ENCODE assay signal across 8 mouse cellular contexts in the genomic region with DNA sequence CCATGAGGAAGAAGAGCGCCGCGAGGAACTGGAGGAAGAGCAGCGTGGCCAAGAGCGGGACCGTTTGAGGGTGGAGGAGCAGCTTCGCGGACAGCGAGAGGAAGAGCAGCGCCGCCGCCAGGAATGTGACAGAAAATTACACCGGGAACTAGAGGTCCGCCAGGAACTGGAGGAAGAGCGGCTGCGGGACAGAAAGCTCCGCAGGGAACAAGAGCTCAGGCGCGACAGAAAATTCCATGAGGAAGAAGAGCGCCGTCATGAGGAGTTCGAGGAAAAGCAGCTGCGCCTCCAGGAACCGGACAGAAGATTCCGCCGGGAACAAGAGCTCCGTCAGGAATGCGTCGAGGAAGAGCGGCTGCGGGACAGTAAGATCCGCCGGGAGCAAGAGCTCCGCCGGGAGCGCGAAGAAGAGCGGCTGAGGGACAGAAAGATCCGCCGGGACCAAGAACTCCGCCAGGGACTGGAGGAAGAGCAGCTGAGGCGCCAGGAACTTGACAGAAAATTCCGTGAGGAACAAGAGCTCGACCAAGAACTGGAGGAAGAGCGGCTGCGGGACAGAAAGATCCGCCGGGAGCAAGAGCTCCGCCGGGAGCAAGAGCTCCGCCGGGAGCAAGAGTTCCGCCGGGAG. TPM values are rescaled to one million over a fixed set of nuclear protein-coding genes. Genes with fewer than 3 reads are reported as not detected.
DNase-seq lines count a peak whose midpoint lies in the region; ATAC-seq and TF ChIP-seq lines count a peak whose summit lies in the region.

No protein-coding gene starts in this region.

- peak overlapping the region; percentile 54 for H3K4me3 ChIP-seq in cerebellum, adult 2 months (replicated peaks; ENCODE audit: insufficient read depth, low read depth, low read length)
- peak overlapping the region; percentile 60 for H3K4me3 ChIP-seq in heart, embryonic 11.5 days (ENCODE audit: low read depth, low read length)
- peak overlapping the region; percentile 52 for H3K4me3 ChIP-seq in kidney, embryonic 15.5 days (replicated peaks)

- no peak overlapping the region for H3K27ac ChIP-seq in cerebellum, adult 2 months (ENCODE audit: insufficient read depth, low read length)
- no peak overlapping the region for H3K27ac ChIP-seq in heart, embryonic 11.5 days (ENCODE audit: low read depth, low read length)
- no peak overlapping the region for H3K27ac ChIP-seq in kidney, embryonic 15.5 days

- TF ChIP-seq CTCF in cerebellum, adult 2 months (IDR thresholded peaks at IDR 0.05; ENCODE audit: borderline replicate concordance, insufficient read depth, low read depth, low read length) = no peak

- DNase-seq in frontal cortex, postnatal 36 days (ENCODE audit: low spot score in 2 of 2) = peak; percentile 4 to 11
- peak; percentile 22 to 35 for DNase-seq in cerebellum, adult 2 months
- DNase-seq in lung, adult 18-20 months = peak; percentile 18 to 22
- DNase-seq in ovary, postnatal 10 days (ENCODE audit: low spot score) = peak; percentile 2
- no peak for DNase-seq in natural killer cell, adult 2 months (ENCODE audit: low spot score in 2 of 2)

- WGBS in cerebellum, adult 2 months = 1% methylated on average over 54 of the region's 54 CpGs
- WGBS in heart, embryonic 11.5 days (ENCODE audit: insufficient replicate concordance) = under 1% methylated on average over 54 of the region's 54 CpGs
- WGBS in kidney, embryonic 15.5 days = 1% methylated on average over 54 of the region's 54 CpGs

- H3K27me3 ChIP-seq in cerebellum, adult 2 months (ENCODE audit: control insufficient read depth, insufficient read depth, low read length) = peaks cover 4% of the 10 kb centered on the region; the same call in 1 of the 2 replicates
- H3K27me3 ChIP-seq in heart, embryonic 11.5 days (ENCODE audit: control insufficient read depth, insufficient read depth, low read length) = peaks cover 25% of the 10 kb centered on the region
- peaks cover 54% of the 10 kb centered on the region for H3K27me3 ChIP-seq in kidney, embryonic 15.5 days

- no peak for ATAC-seq in frontal cortex, adult (ENCODE audit: low TSS enrichment)
- ATAC-seq in heart, embryonic 11.5 days (replicated peaks; ENCODE audit: insufficient number of reproducible peaks, low FRiP score, low TSS enrichment) = no peak
- ATAC-seq in kidney, embryonic 15.5 days (replicated peaks; ENCODE audit: low FRiP score) = no peak

- peaks cover 3% of the 10 kb centered on the region; the same call in 1 of the 2 replicates for H3K4me1 ChIP-seq in cerebellum, adult 2 months (ENCODE audit: control insufficient read depth, insufficient read depth, low read length)
- H3K4me1 ChIP-seq in heart, embryonic 11.5 days (ENCODE audit: control insufficient read depth, insufficient read depth, low read length) = no peaks in the 10 kb centered on the region
- peaks cover 44% of the 10 kb centered on the region for H3K4me1 ChIP-seq in kidney, embryonic 15.5 days

- no peaks in the 10 kb centered on the region for H3K9me3 ChIP-seq in heart, embryonic 11.5 days (replicated peaks; ENCODE audit: control insufficient read depth, low read length)
- no peaks in the 10 kb centered on the region for H3K9me3 ChIP-seq in kidney, embryonic 15.5 days (replicated peaks)

- no peak for TF ChIP-seq POLR2A in cerebellum, adult 2 months (IDR thresholded peaks at IDR 0.05; ENCODE audit: borderline replicate concordance, insufficient read depth, low read length)

- H3K36me3 ChIP-seq in heart, embryonic 11.5 days (ENCODE audit: control insufficient read depth, insufficient read depth, low read length) = no peaks in the 10 kb centered on the region
- no peaks in the 10 kb centered on the region for H3K36me3 ChIP-seq in kidney, embryonic 15.5 days

- peak overlapping the region; percentile 94 for H3K4me2 ChIP-seq in heart, embryonic 11.5 days
- H3K4me2 ChIP-seq in kidney, embryonic 15.5 days = peak overlapping the region; percentile 95

- H3K9ac ChIP-seq in heart, embryonic 11.5 days (ENCODE audit: low read depth, low read length) = peak overlapping the region; percentile 43; the same call in 1 of the 2 replicates
- H3K9ac ChIP-seq in kidney, embryonic 15.5 days = peak overlapping the region; percentile 42

RNA-seq across cellular contexts. Expression of gene Tchh, which starts 4.1 kb away (rescaled TPM):
- polyA plus RNA-seq in cerebellum, adult 2 months (2012; rRNA removed) = 0.79 and 0.82 TPM in 2 replicates
- polyA plus RNA-seq in heart, embryonic 11.5 days (2014; fragmentation: Nextera tagmentation; extraction: Ambion mirVana) = 0.54 and 0.76 TPM in 2 replicates
- polyA plus RNA-seq in kidney, embryonic 15.5 days (2015; fragmentation: Nextera tagmentation; extraction: Ambion mirVana) = 4.0 and 5.0 TPM in 2 replicates

RNA-seq across cellular contexts. Expression of gene Tchhl1, which starts 22.3 kb away (rescaled TPM):
- polyA plus RNA-seq in cerebellum, adult 2 months (2012; rRNA removed) = not detected in 2 replicates
- not detected in 2 replicates for polyA plus RNA-seq in heart, embryonic 11.5 days (2014; fragmentation: Nextera tagmentation; extraction: Ambion mirVana)
- 0.15 and 0.38 TPM in 2 replicates for polyA plus RNA-seq in kidney, embryonic 15.5 days (2015; fragmentation: Nextera tagmentation; extraction: Ambion mirVana)

RNA-seq across cellular contexts. Expression of gene Rptn, which starts 52.7 kb away (rescaled TPM):
- polyA plus RNA-seq in cerebellum, adult 2 months (2012; rRNA removed) = not detected in 2 replicates
- not detected in 2 replicates for polyA plus RNA-seq in heart, embryonic 11.5 days (2014; fragmentation: Nextera tagmentation; extraction: Ambion mirVana)
- not detected in 2 replicates for polyA plus RNA-seq in kidney, embryonic 15.5 days (2015; fragmentation: Nextera tagmentation; extraction: Ambion mirVana)

Comparison
In these comparisons a context has a peak if more than half of its experiments do, and no peak if none do; other contexts are left out.
1. DNase-seq: peak in frontal cortex, postnatal 36 days (2 of 2), cerebellum, adult 2 months (2 of 2), lung, adult 18-20 months (2 of 2) and ovary, postnatal 10 days (single experiment); none in natural killer cell, adult 2 months (0 of 2).
2. Peak in every context shown above with its lines, with median percentiles within 50 percentile points of each other: H3K4me3 ChIP-seq.